Mouse (Mus musculus) C2C12 (cell line): ENCODE measurements around the gene Tnip3. TPM values are rescaled to one million over a fixed set of nuclear protein-coding genes. Genes with fewer than 3 reads are reported as not detected.

Experiments used
- H3K27me3 ChIP-seq: one replicate; pipeline ENCODE4 v1.6.1; 2011; ENCODE audit not compliant: control insufficient read depth, insufficient read depth, insufficient read length
- H3K36me3 ChIP-seq: one replicate; pipeline ENCODE4 v1.6.1; 2011; ENCODE audit not compliant: control insufficient read depth, insufficient read depth
- H3K4me3 ChIP-seq: one replicate; pipeline ENCODE4 v1.5.1; 2011; ENCODE audit warnings: mild to moderate bottlenecking, control low read depth; ENCODE audit not compliant: poor library complexity, insufficient read depth, severe bottlenecking
- H3K79me2 ChIP-seq: one replicate; pipeline ENCODE4 v1.6.1; 2011; ENCODE audit not compliant: control insufficient read depth, insufficient read depth
- H3K79me3 ChIP-seq: one replicate; pipeline ENCODE4 v1.6.1; 2011; ENCODE audit warnings: low read depth, control low read depth
- H3ac ChIP-seq: one replicate; pipeline ENCODE3; 2011; ENCODE audit warnings: low read depth; ENCODE audit not compliant: control insufficient read depth, insufficient read length
- CEBPB ChIP-seq: IDR thresholded peaks from one replicate; pipeline ENCODE4 v1.6.1; 2011; ENCODE audit warnings: low read depth, mild to moderate bottlenecking, control low read depth, moderate library complexity
- CTCF ChIP-seq: IDR thresholded peaks from one replicate; pipeline ENCODE4 v1.5.1; 2011; ENCODE audit not compliant: control insufficient read depth, insufficient read depth, insufficient read length
- FOSL1 ChIP-seq: IDR thresholded peaks from one replicate; pipeline ENCODE4 v1.8.0; 2011; ENCODE audit warnings: mild to moderate bottlenecking, low read length; ENCODE audit not compliant: poor library complexity, insufficient read depth, severe bottlenecking
- MAX ChIP-seq: IDR thresholded peaks from one replicate; pipeline ENCODE4 v1.6.1; 2011; ENCODE audit warnings: mild to moderate bottlenecking, control low read depth
- MYOD1 ChIP-seq: IDR thresholded peaks from one replicate; pipeline ENCODE4 v1.6.1; 2011; ENCODE audit warnings: low read depth; ENCODE audit not compliant: control insufficient read depth, insufficient read length
- MYOG ChIP-seq: IDR thresholded peaks from one replicate; pipeline ENCODE4 v1.6.1; 2011; ENCODE audit not compliant: control insufficient read depth, insufficient read length; ENCODE audit errors: extremely low read depth
- USF1 ChIP-seq: IDR thresholded peaks from one replicate; pipeline ENCODE4 v1.6.1; 2011; ENCODE audit warnings: low read depth, mild to moderate bottlenecking, control low read depth, moderate library complexity
- polyA plus RNA-seq: library from polyadenylated mRNA; unstranded; fragments of >200 nt; fragmentation: generic; extraction: Trizol; gene quantifications from one replicate; pipeline ENCODE4 v1.2.1, GENCODE M21; 2012; ENCODE audit warnings: missing spikeins

Tnip3 gene
- polyA plus RNA-seq, 1 experiment = not detected

DNA sequence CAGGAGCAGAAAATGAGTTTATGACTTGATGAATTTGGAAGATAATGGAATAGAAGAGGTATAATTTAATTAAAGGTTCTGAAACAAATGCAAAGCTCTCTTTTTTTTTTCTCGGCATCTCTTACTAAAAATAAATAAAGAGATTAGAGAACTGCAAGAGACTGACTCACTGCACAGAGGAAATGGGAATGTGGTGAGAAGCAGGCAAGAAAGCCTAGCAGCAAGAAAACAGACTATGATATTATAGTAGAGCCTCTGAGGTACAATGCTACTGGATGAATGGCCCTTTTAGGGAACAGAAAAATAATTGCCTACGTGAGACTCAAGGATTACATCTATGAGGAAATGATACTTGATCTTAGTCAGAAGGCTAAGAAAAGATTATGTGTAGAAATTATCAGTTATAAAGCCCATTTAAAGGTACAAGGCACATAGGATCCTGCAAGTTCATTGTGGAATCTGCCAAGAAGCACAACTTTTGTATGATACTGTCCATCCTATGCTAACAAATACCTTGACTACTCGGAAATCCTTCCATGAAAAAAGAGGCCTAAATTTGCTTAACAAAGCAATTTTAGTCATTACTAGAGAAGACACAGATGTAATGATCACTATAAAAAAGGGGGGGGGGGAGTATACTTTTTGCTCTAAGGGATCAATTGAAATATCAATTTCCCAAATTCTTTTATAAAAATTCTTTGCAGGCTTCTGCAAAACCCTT, 60.4 kb downstream of the Tnip3 start:
- H3K4me3 ChIP-seq = no peak overlapping the region
- H3K27me3 ChIP-seq = no peaks in the 10 kb centered on the region
- H3ac ChIP-seq = no peak overlapping the region
- H3K79me3 ChIP-seq = no peaks in the 10 kb centered on the region
- no peaks in the 10 kb centered on the region for H3K36me3 ChIP-seq
- H3K79me2 ChIP-seq = no peaks in the 10 kb centered on the region
- TF ChIP-seq FOSL1 (no peak), MAX (no peak), USF1 (no peak), CTCF (no peak), MYOD1 (no peak), MYOG (no peak)

DNA sequence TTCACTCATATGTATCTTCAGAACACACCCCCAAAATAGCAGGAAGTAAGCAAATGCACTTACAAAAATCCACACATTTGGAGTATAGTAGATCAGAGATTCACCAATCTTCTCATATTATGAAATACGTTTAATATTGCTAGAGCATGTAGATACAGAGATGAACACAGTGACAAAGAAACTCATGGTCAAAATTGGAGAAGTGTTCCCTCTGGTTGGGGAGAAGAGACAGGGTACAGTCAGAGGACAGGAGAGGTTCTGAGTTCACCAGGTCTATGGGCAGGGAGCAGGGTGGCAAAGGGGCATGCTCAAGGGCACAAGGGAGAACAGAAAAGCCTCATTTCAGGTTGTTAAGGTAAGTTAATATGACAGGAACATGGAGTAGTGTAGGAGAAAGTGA, 63.7 kb downstream of the Tnip3 start:
- TF ChIP-seq CEBPB (no peak), USF1 (no peak), MYOG (no peak)
- H3K79me2 ChIP-seq = no peaks in the 10 kb centered on the region
- H3K36me3 ChIP-seq = no peaks in the 10 kb centered on the region
- no peaks in the 10 kb centered on the region for H3K79me3 ChIP-seq
- no peaks in the 10 kb centered on the region for H3K27me3 ChIP-seq
- H3ac ChIP-seq = no peak overlapping the region
- H3K4me3 ChIP-seq = no peak overlapping the region

DNA sequence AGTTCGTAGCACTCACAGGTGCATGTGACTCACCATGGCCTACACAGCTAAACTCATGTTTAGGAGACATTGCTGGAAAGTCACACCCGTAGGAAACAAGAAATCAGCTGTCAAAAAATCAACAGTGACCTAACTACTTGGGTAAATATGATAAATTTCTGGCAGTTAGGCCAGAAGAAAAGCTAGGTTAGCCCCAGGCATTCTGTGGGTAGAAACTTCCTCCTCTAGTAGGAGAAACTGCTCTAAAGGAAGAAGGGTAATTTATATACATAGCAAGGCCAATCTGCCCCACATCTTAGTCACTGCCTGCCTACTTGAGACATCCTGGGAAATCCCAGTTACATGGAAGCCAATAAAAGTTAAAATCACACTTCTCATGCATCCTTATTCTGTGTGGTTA, 64.9 kb downstream of the Tnip3 start:
- H3K4me3 ChIP-seq = no peak overlapping the region
- H3K36me3 ChIP-seq = no peaks in the 10 kb centered on the region
- no peak for TF ChIP-seq MAX
- TF ChIP-seq MYOG = no peak
- no peaks in the 10 kb centered on the region for H3K79me2 ChIP-seq
- H3K27me3 ChIP-seq = no peaks in the 10 kb centered on the region
- H3K79me3 ChIP-seq = no peaks in the 10 kb centered on the region
- no peak overlapping the region for H3ac ChIP-seq

DNA sequence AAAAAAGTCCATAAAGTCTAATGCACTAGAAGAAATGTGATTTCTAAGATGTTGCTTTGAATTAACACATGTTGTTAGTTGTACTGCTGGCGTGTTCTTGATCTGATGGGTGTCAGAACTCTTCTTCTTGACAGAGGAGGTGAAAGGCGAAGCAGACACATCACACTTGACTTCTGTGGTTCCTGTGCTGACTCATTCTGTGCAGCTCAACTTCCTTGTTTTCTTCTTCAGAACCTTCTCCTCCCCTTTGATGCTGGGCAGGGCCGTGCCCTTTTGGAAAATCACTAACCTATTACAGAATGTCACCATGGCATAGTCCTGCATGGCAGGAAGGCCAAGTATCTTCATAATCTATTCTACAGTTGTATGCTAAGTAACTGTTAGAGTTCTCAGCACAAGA, 69.1 kb downstream of the Tnip3 start:
- no peaks in the 10 kb centered on the region for H3K79me2 ChIP-seq
- H3K36me3 ChIP-seq = no peaks in the 10 kb centered on the region
- H3K4me3 ChIP-seq = no peak overlapping the region
- H3K27me3 ChIP-seq = no peaks in the 10 kb centered on the region
- no peak overlapping the region for H3ac ChIP-seq
- TF ChIP-seq CEBPB (no peak), MYOD1 (no peak), MYOG (no peak), MAX (no peak), FOSL1 (no peak), CTCF (no peak), USF1 (no peak)
- H3K79me3 ChIP-seq = no peaks in the 10 kb centered on the region

DNA sequence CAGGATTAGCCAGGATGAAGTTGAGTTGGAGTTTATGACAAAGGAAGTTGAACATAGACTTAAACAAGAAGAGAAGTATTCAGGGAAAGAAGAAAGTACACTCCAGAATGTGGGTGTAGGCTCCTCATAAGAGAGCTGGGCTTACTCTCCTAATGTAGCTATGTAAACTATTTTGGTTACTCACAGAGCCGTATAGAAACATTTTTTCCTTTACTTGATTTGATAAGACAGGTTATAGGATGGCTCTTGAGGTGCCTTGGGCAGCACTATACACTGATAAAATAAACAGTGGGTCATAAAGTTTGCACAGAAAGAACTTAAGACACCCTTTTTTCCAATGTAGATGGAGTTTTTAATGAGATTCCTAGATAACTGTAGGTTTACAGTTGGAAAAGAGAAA, 70.3 kb downstream of the Tnip3 start:
- Histone ChIP-seq H3K36me3 (no peaks in the 10 kb centered on the region), H3K4me3 (no peak overlapping the region), H3K79me3 (no peaks in the 10 kb centered on the region), H3ac (no peak overlapping the region), H3K79me2 (no peaks in the 10 kb centered on the region), H3K27me3 (no peaks in the 10 kb centered on the region)
- TF ChIP-seq CTCF (no peak), MYOD1 (no peak), MYOG (no peak), CEBPB (no peak), MAX (no peak), FOSL1 (no peak), USF1 (no peak)

DNA sequence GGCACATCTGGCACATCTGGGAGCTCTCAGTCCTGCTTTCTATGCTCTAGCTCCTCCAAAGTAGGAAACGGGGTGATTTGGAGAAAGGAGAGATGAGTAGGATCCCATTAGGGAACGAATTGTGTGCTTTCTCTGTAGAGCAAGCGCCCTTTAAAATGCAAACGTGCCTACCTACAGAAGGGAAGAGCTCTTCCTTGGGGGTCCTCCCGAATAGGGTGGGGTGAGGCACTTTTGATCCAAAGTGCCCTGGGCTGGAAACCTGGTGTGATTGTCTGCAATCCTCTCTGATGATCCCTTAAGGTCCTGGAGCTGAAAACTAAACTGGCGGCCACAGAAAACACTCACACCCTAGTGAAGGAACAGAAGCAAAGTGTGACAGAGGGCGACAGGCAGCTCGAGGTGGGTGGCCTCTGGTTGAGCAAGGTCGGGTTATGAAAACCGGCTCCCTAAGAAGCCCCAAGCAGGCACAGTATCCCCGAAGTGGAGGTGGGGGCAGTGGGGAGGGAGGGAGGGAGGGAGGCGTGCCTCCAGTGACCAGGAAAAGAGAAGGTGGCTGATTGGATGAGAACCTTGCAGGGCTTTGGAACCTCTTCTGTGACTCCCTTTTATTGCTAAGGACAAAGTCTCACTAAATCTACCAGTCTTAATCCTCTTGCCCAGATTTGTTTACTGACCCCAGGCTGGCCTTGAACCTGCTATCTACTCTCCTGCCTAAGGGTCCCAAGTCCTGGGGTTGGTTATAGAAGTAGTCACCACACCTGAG, 72.1 kb downstream of the Tnip3 start:
- TF ChIP-seq USF1 (no peak), CEBPB (no peak), MYOD1 (no peak), FOSL1 (no peak), MAX (no peak), MYOG (no peak), CTCF (no peak)
- Histone ChIP-seq H3K79me3 (no peaks in the 10 kb centered on the region), H3K27me3 (no peaks in the 10 kb centered on the region), H3K36me3 (no peaks in the 10 kb centered on the region), H3K79me2 (no peaks in the 10 kb centered on the region), H3ac (no peak overlapping the region), H3K4me3 (no peak overlapping the region)
